Mouse (Mus musculus): Measurements from ENCODE around the gene Lalba.
A peak's percentile ranks its signal among the peaks of the same experiment; 100 is the strongest.
"Not testable (repeated sequence)": the region's sequence is repeated elsewhere in the genome, so short reads cannot be mapped to it uniquely, and the experiment has no call there.

Gene Lalba

DNA sequence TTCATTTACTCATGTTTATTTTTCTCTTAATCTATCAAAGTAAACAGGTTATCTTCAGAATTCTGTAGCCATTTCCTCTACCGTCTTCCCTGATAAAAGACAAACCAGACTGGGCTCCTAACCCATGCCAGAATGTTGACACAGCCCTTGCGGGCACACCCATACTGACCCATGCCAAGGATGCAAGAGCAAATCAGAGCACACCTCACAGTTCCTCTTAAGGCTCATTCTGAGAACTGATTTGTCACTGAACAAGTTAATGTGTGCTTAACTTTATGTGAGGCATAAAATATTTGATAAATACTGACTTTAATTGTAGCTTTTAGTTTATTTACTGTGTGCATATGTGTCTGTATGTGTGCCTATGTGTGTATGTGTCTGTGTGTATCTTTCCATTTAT, 8.8 kb upstream of the Lalba start:
- peak in 1 of 2 experiments; percentile 45 for DNase-seq

DNA sequence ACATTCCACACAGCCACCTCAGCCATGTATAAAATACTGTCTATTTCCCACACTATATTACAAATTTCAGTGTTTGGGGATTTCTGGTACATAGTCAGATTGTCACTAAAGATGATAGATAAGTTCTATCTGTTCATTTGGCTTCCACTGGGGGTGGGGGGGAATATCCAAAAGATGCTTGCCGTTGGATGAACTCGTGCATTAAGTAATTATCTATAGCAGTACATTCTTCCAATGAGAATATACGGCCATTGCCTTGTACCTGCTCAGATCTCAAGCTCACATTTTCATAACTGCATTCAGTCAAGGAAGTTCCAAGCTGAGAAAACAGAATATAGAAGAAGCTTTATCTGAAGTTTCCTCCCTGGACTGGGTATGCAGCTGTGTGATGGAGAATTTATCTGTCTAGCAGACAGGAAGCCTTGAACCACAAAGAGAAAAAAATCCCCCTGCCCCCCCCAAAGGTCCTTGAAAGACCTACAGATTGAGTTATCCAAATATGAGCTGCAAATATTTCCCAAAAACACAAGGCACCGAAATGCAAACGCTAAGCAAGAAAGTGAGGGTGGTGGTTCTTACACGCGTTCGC, 4.0 kb upstream of the Lalba start:
- no peak for DNase-seq

- DNase-seq = peak; percentile 38 to 54
Measured at GRCm38 (mm10) chr15:98483907-98484886, 1.7 kb upstream of the Lalba start.

DNA sequence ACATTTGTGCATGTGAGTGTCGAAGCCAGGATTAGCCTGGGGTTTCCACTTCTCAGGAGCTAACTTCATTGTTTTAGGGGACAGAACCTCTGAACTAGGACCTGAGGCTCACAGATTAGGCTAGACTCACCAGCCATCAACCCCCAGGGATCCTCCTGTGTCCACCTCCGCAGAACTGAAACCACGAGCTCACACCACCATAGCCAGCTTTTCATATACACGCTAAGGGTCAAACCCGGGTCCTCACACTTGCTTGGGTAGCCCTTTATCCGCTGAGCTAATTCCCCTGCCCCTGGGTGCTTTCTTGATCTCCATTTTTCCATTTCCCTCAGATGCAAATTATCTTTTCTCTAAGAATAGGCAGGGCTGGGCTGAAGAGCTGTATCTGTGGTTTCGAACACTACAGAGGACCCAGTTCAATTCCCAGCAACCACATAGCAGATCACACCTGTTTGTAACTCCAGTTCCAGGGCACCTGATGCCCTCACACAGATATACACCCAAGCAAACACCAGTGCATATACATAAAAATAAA, 2.9 kb downstream of the Lalba start:
- no peak for DNase-seq

DNA sequence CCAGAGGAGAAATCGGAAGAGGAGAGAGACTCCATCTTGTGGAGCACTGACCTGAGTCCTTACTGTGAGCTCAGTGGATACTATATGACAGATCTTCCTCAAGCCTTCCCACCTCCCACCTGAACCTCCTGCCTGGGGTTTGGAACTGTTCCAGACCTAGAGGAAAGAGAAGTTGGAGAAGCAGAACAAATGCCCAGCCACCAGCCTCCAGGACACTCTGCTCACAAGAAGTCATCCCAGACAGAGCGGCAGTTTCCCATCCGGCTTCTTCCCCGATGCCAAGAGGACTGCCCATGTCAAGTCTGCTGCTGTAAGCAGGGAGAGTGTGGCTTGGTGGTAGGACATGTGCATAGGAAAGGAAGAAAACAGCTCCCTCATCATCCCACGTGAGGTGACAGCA, 6.2 kb downstream of the Lalba start:
- DNase-seq = no peak

DNA sequence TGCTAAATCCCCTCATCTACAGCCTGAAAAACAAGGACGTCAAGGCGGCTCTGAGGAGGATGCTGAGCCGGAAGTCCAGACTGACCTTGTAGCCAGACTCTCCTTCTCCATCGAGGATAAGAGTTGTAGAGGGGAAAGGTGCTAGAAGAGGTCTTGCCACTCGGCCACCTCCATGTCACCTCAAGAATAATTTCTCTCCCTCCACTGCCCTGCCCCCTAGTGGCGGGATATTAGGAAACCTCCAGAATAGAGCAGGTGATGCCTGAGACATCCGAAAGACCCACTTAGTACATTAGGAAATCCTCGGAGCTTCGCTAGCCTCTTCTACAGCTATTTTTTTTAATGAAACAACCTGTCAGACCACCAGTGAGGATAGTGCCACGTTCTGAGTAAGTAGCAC, 7.1 kb downstream of the Lalba start:
- DNase-seq = peak; percentile 22 to 42

- no peak for DNase-seq
Measured at GRCm38 (mm10) chr15:98474958-98475357, 7.6 kb downstream of the Lalba start.

DNA sequence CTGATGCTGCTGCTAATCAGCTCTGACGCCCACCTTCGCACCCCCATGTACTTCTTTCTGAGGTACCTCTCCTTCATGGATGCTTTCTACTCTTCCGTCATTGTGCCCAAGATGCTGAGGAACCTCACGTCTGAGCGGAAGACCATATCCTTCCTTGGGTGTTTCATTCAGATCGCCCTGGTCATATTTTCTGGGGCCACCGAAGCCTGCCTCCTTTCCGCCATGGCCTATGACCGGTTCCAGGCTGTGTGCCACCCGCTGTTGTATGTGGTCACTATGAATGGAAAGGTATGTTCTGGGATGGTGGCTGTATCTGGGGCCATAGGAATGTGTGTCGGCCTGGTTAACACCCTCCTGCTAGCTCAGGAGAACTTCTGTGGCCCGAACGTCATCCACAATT, 11.0 kb downstream of the Lalba start:
- DNase-seq = no peak

DNA sequence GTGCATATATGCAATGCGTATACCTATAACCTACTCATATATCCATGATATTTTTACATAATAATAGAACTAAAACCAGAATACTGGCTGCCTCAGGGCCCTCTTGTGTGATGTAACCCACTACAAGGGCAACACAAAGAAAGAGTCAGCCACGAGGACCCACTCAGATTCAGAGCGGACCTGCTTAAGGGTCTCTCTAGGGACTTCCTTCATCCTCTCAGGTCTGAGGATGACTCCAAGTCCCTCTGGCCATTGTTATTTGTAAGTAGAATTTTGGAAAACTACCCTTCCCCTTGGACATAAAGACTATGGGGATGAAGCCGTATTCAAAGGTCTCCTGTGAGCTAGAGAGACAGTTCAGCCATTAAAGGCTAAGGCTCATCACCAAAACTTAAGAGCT, 12.9 kb downstream of the Lalba start, which contains the start of gene OR5BS1P:
OR5BS1P (plus strand) TSS at position 301 of the 400 bp plus-strand sequence.
- no peak for DNase-seq

DNA sequence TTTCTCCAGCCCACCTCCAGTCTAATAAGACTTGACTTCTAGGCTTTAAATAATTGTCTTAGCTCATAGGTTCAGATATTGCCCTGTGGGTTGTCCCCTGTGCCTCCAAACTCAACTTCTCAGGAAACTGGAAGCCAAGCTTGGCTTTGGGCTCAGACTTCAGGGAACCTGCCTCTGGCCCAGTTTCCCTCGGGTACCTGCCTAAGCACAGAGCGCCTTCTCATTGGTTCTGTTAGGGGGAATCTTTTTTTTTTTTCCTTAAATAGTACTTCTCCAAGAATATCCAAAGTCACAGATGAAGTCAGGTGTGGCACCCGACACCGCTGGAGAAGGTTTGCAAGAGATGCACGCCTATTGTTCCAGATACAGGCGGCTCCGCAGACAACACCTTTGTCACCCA, 30.2 kb downstream of the Lalba start, which contains the start of gene Olfr281:
Olfr281 (plus strand) TSS at position 301 of the 400 bp plus-strand sequence.
- DNase-seq = no peak

DNA sequence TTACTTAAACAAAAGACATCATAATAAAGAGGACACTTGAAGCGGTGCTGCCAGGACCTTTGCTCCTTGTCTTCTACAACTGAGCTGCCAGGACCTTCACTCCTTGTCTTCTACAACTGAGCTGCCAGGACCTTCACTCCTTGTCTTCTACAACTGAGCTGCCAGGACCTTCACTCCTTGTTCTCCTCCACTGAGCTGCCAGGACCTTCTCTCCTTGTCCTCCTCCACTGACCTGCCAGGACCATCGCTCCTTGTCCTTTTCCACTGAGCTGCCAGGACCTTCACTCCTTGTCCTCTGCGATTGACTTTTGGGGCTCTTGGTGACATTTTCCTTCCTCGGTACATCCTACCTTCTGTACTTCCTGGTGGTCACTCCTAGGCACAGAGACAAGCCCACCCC, 34.0 kb downstream of the Lalba start:
- DNase-seq = peak; percentile 14 to 15

- DNase-seq = no peak
Measured at GRCm38 (mm10) chr15:98444561-98444960, 38.0 kb downstream of the Lalba start.

DNA sequence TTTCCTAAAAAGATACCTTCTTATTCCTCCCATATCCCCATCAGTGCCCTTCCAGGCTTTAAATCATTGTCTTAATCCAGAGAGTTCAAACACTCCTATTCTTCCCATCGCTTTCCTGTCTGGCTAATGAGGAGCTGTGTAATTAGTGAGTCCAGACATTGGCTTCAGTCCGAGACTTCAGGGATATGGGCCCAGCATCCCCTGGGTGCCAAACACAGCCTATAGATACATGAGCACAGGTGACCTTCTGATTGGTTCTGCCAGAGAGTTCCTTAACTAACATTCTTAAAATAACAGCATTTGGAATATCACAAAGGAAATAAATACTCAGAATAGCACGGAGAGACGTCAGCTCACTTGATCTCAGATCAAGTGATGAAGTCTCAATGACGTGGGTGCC, 51.6 kb downstream of the Lalba start, which contains the start of gene Olfr282:
Olfr282 (plus strand) TSS at position 301 of the 400 bp plus-strand sequence.
- DNase-seq = not testable (repeated sequence)

Data from lung, adult 18-20 months (tissue).